Mouse (Mus musculus): ENCODE results near the gene Best3.
"Not testable (repeated sequence)": the region's sequence is repeated elsewhere in the genome, so short reads cannot be mapped to it uniquely, and the experiment has no call there.

Best3 gene

GRCm38 (mm10) chr10:117023693-117024092, 37.6 kb downstream of the Best3 start:
- DNase-seq (ENCODE audit: extremely low spot score, low read depth, low spot score): no peak

GRCm38 (mm10) chr10:117025776-117026175, 39.7 kb downstream of the Best3 start:
- DNase-seq (ENCODE audit: extremely low spot score, low read depth, low spot score): not testable (repeated sequence)

GRCm38 (mm10) chr10:117026176-117026575, 40.1 kb downstream of the Best3 start:
- DNase-seq (ENCODE audit: extremely low spot score, low read depth, low spot score): no peak

- DNase-seq (ENCODE audit: extremely low spot score, low read depth, low spot score): no peak
Observed at GRCm38 (mm10) chr10:117031160-117031559, 45.0 kb downstream of the Best3 start.

GRCm38 (mm10) chr10:117033785-117034184, 47.7 kb downstream of the Best3 start:
- peak; percentile 31 for DNase-seq (ENCODE audit: extremely low spot score, low read depth, low spot score)

- no peak for DNase-seq (ENCODE audit: extremely low spot score, low read depth, low spot score)
Observed at GRCm38 (mm10) chr10:117040355-117040754, 54.2 kb downstream of the Best3 start.

GRCm38 (mm10) chr10:117042295-117042694, 56.2 kb downstream of the Best3 start:
- no peak for DNase-seq (ENCODE audit: extremely low spot score, low read depth, low spot score)

GRCm38 (mm10) chr10:117043497-117044166, 57.5 kb downstream of the Best3 start:
- not testable (repeated sequence) for DNase-seq (ENCODE audit: extremely low spot score, low read depth, low spot score)

- no peak for DNase-seq (ENCODE audit: extremely low spot score, low read depth, low spot score)
Observed at GRCm38 (mm10) chr10:117045175-117046056, 59.3 kb downstream of the Best3 start, which contains the start of gene Lrrc10. Lrrc10 (plus strand) TSS chr10:117045341.

- DNase-seq (ENCODE audit: extremely low spot score, low read depth, low spot score): no peak
Observed at GRCm38 (mm10) chr10:117049253-117049652, 63.1 kb downstream of the Best3 start.

GRCm38 (mm10) chr10:117049961-117050597, 64.0 kb downstream of the Best3 start:
- no peak for DNase-seq (ENCODE audit: extremely low spot score, low read depth, low spot score)

- no peak for DNase-seq (ENCODE audit: extremely low spot score, low read depth, low spot score)
Observed at GRCm38 (mm10) chr10:117055668-117056067, 69.6 kb downstream of the Best3 start.

- DNase-seq (ENCODE audit: extremely low spot score, low read depth, low spot score): no peak
Observed at GRCm38 (mm10) chr10:117062894-117063253, 76.8 kb downstream of the Best3 start.

- DNase-seq (ENCODE audit: extremely low spot score, low read depth, low spot score): peak; percentile 87
Observed at GRCm38 (mm10) chr10:117063254-117064021, 77.3 kb downstream of the Best3 start, which contains the start of gene Cct2. Cct2 (minus strand) TSS chr10:117063814.

- DNase-seq (ENCODE audit: extremely low spot score, low read depth, low spot score): no peak
Observed at GRCm38 (mm10) chr10:117064076-117064475, 78.0 kb downstream of the Best3 start.

GRCm38 (mm10) chr10:117069109-117069508, 83.0 kb downstream of the Best3 start:
- no peak for DNase-seq (ENCODE audit: extremely low spot score, low read depth, low spot score)

- DNase-seq (ENCODE audit: extremely low spot score, low read depth, low spot score): no peak
Observed at GRCm38 (mm10) chr10:117072191-117072888, 86.2 kb downstream of the Best3 start.

- DNase-seq (ENCODE audit: extremely low spot score, low read depth, low spot score): no peak
Observed at GRCm38 (mm10) chr10:117073176-117073575, 87.1 kb downstream of the Best3 start.
